Mouse (Mus musculus) gastrocnemius, adult 2 months (tissue): Measurements from ENCODE around the gene Usp46. TPM values are rescaled to one million over a fixed set of nuclear protein-coding genes. Genes with fewer than 3 reads are reported as not detected.
A peak's percentile ranks its signal among the peaks of the same experiment; 100 is the strongest.

Source experiments
- DNase-seq: peaks from one replicate; pipeline ENCODE4 v3.0.0; 2022
- H3K27ac ChIP-seq: fragments of 200-600 bp; 2 replicates; pipeline ENCODE4 v1.8.1; 2022; ENCODE audit warnings: mild to moderate bottlenecking
- H3K4me3 ChIP-seq: fragments of 200-600 bp; 2 replicates; pipeline ENCODE4 v1.8.1; 2022; ENCODE audit warnings: mild to moderate bottlenecking, moderate library complexity
- CTCF ChIP-seq: fragments of 200-600 bp; IDR thresholded peaks from 2 replicates; pipeline ENCODE4 v1.8.1; 2022; ENCODE audit warnings: antibody characterized with exemption, mild to moderate bottlenecking, moderate library complexity
- intact Hi-C: fragments of 180-260 bp; cut with DNase I; formaldehyde crosslinking; loops from one replicate; pipeline ENCODE4 v1.15.1; 2025
- total RNA-seq, 2 experiments: library from RNA; stranded (reverse); gene quantifications; 2 replicates each; pipeline ENCODE4 v1.2.3; 2021

The Usp46 gene
- total RNA-seq, 2 experiments from 2014 or later = 12.2 to 19.1 TPM

- no peak overlapping the region for H3K27ac ChIP-seq
- no peak for TF ChIP-seq CTCF
Measured at GRCm38 (mm10) chr5:74065565-74066275, 2.5 kb downstream of the Usp46 start.

GRCm38 (mm10) chr5:74064844-74065243, 3.4 kb downstream of the Usp46 start:
- intact Hi-C loops = loop anchor here (5.0 kb wide), 3 partner anchors 132 to 212 kb away; partner anchors contain the start of gene Rasl11b
- Histone ChIP-seq H3K27ac (no peak overlapping the region), H3K4me3 (no peak overlapping the region)
- TF ChIP-seq CTCF = no peak
- DNase-seq = no peak

More at GRCm38 (mm10) chr5:74065565-74066275, 2.5 kb downstream of the Usp46 start:
- DNase-seq = no peak
- no peak overlapping the region; the same call in 1 of the 2 replicates for H3K4me3 ChIP-seq
- intact Hi-C loops = loop anchor here (5.0 kb wide), 3 partner anchors 132 to 212 kb away; partner anchors contain the start of gene Rasl11b

- Histone ChIP-seq H3K4me3 (no peak overlapping the region), H3K27ac (no peak overlapping the region)
- no peak for TF ChIP-seq CTCF
- DNase-seq = no peak
- intact Hi-C loops = no loop called here
Measured at GRCm38 (mm10) chr5:74063226-74063747, 4.9 kb downstream of the Usp46 start.

DNA sequence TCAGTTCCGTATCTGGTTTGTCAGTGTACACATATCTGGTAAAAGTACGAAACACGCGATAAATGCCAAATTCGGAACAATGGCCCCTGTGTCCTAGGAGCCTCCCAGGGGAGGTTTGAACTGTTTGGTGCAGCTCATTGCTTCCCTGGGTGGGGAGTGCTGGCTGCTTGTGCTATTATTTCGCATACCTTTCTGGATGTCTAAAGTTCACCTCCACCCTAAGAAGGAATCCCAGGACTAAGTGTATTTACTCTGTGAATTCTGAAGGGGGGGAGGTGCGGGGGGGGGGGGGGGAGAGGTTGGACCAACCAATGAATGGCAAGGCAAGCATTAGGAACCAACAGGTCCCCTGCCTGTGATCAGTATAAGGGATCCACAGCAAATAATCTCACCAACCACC, 6.0 kb downstream of the Usp46 start:
- no peak for TF ChIP-seq CTCF
- no peak for DNase-seq
- no peak overlapping the region for H3K27ac ChIP-seq
- no peak overlapping the region for H3K4me3 ChIP-seq
- intact Hi-C loops = no loop called here

DNA sequence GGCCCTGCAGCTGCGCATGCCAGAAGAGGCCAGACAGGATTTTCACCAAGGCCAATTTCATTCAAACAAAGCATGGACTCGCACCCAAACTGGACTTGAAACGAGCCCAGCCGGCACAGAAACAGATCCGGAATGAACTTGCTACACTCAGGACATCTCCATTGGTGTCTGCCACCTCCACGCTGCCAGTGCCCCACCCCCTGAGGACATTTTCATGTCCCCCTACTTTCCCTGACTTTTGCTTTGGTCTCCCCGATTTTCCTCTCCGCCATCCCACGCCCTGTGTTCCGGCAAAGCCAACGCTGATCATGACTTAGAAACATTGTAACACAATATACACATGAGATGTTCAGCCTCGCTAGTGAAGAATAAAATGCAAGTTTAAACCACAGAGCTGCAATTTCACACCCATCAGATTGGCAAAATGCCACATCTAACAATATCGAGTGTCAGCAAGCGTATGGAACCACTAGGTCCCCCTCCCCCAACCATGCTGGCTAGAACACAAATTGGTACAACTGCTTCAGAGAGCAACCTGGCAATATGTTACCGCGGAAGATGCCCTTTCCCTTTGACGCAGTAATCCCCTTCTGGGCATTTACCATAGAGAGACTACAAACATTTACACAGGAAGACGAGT, 6.7 kb downstream of the Usp46 start:
- DNase-seq = no peak
- peak overlapping the region; percentile 6; the same call in 1 of the 2 replicates for H3K27ac ChIP-seq
- intact Hi-C loops = no loop called here
- H3K4me3 ChIP-seq = peak overlapping the region; percentile 35; the same call in 1 of the 2 replicates
- TF ChIP-seq CTCF = no peak

DNA sequence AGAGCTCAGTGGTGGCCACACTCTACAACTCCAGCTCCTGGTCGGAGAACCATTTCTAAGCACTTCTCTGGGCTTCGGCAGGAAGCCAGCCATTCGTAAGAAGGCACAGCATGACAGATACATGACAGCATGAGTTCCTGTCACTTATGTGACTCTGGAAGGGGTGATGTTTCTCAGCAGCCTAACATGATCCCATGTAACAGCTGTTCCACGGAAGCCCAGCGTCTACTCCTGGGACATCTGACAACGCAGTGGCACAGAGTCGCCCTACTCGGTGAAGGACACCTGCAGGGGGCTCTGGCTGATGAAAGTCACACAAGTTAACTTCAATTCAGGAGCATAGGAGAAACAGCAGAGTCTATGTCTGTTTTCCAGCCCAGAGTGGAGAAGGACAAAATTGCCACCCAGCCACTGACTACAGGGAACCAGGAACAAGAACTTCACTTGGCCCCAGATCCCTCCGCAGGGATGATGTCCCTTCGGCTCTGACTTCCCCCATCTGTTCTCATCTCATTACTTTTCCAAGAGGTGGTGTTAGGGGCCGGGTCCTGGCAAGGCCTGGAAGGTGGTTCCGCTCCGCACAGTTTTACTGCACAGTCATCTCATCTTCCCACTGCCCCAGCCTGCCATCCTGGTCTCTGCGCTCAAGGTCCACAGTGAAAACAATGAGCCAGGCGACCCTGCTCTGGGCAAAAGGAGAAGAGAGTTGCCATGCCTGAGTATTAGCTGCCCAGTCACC, 15.9 kb downstream of the Usp46 start:
- Histone ChIP-seq H3K4me3 (peak overlapping the region; percentile 21), H3K27ac (no peak overlapping the region)
- intact Hi-C loops = no loop called here
- no peak for TF ChIP-seq CTCF
- DNase-seq = no peak

DNA sequence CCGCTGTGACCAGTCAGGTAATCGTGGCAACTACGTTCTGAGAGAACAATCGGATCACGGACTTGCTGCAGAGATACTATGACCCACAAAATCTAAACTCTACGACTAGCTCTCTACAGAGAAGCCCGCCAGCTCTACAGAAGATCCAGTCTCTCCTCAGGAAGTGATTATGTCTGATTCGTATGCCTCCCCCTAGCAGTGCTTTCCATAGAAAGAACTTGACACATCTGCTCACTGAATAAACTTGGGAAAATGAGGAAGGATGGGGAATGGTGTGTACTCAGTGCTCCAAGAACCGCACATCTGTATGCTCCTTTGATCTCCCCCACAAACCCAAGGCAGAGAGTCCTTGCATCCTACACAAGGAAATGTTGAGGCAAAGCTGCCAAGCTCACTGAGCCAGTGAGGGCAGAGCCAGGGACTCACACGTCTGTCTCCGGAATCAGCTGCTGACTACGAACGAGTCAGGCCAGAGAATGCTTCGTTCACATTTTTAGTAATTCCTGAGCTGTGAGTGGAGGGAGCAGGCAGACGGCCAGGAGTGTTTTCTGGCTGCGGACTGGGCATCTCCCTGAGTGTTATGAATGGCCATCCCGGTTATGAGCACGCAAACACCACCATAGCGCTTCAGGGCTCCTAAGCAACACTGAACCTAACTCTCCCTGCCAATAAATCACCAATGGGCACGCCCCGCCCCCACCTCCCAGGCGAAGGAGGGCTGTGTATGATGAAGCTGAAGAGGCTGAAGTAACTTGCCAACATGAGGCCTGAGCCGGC, 16.6 kb downstream of the Usp46 start:
- peak overlapping the region; percentile 21 for H3K4me3 ChIP-seq
- DNase-seq = peak; percentile 60
- intact Hi-C loops = no loop called here
- TF ChIP-seq CTCF = no peak
- no peak overlapping the region for H3K27ac ChIP-seq

GRCm38 (mm10) chr5:74050903-74051302, 17.3 kb downstream of the Usp46 start:
- H3K27ac ChIP-seq = no peak overlapping the region
- no peak for TF ChIP-seq CTCF
- intact Hi-C loops = no loop called here
- DNase-seq = no peak
- no peak overlapping the region for H3K4me3 ChIP-seq

- Histone ChIP-seq H3K4me3 (peak overlapping the region; percentile 44), H3K27ac (peak overlapping the region; percentile 49)
- intact Hi-C loops = no loop called here
Measured at GRCm38 (mm10) chr5:74048846-74049495, 19.3 kb downstream of the Usp46 start.

GRCm38 (mm10) chr5:74044591-74044990, 23.6 kb downstream of the Usp46 start:
- no peak for TF ChIP-seq CTCF
- DNase-seq = no peak

More at GRCm38 (mm10) chr5:74048846-74049495, 19.3 kb downstream of the Usp46 start:
- DNase-seq = no peak
- no peak for TF ChIP-seq CTCF

DNA sequence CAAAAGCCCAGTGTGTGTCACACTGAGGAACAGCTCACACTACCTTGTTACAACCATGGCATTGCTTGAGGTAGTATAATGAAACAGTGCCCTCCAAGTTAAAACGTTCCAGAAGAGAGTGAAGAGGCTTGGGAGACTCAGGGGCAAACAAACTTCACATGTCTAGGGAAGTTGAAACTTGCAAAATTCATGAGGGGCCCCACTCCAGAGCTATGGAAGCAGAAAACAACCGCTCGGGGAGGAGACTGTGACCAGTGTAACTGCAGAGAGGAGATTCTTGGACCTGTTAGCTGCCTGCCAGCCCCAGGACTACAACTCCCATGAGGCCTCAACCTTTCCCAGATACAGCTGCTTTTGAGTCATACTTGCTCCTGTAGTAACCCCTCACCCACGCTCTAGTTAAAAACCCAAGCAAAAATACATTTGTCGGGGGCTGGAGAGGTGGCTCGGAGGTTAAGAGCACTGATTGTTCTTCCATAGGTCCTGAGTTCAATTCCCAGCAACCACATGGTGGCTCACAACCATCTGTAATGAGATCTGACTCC, 25.4 kb downstream of the Usp46 start:
- H3K4me3 ChIP-seq = no peak overlapping the region
- TF ChIP-seq CTCF = no peak
- H3K27ac ChIP-seq = no peak overlapping the region
- intact Hi-C loops = no loop called here
- no peak for DNase-seq

More at GRCm38 (mm10) chr5:74044591-74044990, 23.6 kb downstream of the Usp46 start:
- intact Hi-C loops = no loop called here
- H3K27ac ChIP-seq = no peak overlapping the region
- no peak overlapping the region for H3K4me3 ChIP-seq
